Mouse (Mus musculus): Measurements from ENCODE around the gene Vps35l. TPM values are rescaled to one million over a fixed set of nuclear protein-coding genes. Genes with fewer than 3 reads are reported as not detected.

Gene Vps35l
- polyA plus RNA-seq, 1 experiment from 2014 or later: 48.8 TPM

DNA sequence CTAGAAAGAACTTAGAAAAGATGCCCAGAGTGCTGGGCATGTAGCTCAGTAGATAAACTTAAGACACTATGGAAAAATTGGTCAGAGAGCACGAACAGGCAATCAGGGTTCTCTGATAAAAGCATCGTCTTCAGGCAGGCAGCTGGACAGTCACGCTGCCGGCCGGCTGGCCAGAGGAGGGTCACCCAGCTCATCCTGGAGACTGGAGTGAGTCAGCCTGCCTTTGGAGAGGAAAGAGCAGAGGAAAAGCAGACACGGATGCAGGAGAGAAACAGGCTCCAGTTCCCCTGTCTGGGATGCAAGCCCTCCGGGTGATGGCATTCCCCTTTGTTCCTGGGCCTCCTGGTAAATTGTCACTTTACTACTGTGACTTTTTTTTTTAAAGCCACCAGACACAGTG is 57.6 kb downstream of the Vps35l start:
- Histone ChIP-seq H3K4me2 (ENCODE audit: low read depth, low read length) (no peak overlapping the region), H3K4me1 (ENCODE audit: control insufficient read depth, insufficient read depth, low read length) (no peaks in the 10 kb centered on the region), H3K27ac (ENCODE audit: low read length) (no peak overlapping the region), H3K9ac (ENCODE audit: low read length) (no peak overlapping the region), H3K9me3 (replicated peaks; ENCODE audit: control insufficient read depth, low read length) (no peaks in the 10 kb centered on the region), H3K4me3 (ENCODE audit: low read length) (no peak overlapping the region), H3K36me3 (ENCODE audit: control insufficient read depth, insufficient read depth) (peaks cover 16% of the 10 kb centered on the region), H3K27me3 (ENCODE audit: control insufficient read depth, insufficient read depth, low read length) (no peaks in the 10 kb centered on the region)
- 35% methylated on average over 7 of the region's 7 CpGs for WGBS
- no peak for ATAC-seq (replicated peaks; ENCODE audit: extremely low read depth, insufficient read depth, low FRiP score)

DNA sequence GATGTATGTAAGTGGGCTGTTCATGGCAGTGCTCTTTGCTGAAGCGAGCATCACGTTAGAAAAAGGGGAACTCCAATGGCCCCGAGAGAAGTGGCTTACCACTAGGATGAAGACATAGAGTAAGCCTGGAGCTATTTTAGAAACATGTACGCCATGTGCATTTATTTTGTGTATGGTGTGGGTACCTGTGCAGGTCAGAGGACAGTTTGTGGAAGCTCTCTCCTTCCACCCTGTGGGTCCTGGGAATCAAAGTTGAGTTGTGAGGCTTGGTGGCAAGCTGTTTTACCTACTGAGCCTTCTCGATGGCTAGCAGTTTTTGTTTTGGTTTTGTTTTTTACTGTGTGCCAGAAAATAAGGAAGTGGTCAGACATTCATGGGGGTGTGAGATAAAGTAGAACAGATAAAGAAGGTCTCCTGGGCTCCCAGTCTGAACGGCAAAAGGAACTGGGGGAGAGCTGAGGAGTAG is 58.1 kb downstream of the Vps35l start:
- Histone ChIP-seq H3K4me3 (ENCODE audit: low read length) (no peak overlapping the region), H3K27ac (ENCODE audit: low read length) (no peak overlapping the region), H3K27me3 (ENCODE audit: control insufficient read depth, insufficient read depth, low read length) (no peaks in the 10 kb centered on the region), H3K36me3 (ENCODE audit: control insufficient read depth, insufficient read depth) (peaks cover 15% of the 10 kb centered on the region), H3K4me1 (ENCODE audit: control insufficient read depth, insufficient read depth, low read length) (no peaks in the 10 kb centered on the region), H3K4me2 (ENCODE audit: low read depth, low read length) (no peak overlapping the region), H3K9me3 (replicated peaks; ENCODE audit: control insufficient read depth, low read length) (no peaks in the 10 kb centered on the region), H3K9ac (ENCODE audit: low read length) (no peak overlapping the region)
- WGBS: 74% methylated on average over 6 of the region's 6 CpGs
- ATAC-seq (replicated peaks; ENCODE audit: extremely low read depth, insufficient read depth, low FRiP score): no peak

DNA sequence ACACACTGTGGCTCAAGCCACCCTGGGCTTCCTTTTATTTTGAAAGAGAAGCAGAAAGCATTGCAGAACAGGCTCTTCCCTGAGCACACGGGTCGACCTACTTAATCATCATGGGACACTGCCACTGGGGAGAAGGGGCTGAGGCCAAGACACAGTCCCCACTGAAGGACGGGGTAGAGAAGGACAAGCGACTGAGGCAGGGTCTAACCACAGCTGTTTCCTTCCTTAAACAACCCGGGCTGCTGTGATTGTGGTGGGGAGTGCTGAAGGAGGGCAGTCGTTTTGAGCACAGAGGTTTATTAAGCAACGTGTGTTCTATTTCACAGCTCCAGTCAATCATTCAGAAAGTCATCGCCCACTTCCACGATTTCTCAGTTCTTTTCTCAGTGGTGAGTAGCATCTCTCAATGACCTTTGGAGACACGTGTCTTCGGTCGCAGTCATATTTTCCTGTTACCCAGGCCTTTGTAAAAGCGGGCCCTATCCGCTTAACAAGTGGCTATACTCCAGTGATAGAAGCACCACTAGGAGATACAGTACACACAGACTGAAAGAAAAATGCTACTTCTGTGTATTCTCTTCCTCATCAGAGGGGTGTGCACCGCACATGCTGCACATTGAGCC is 60.2 kb downstream of the Vps35l start:
- H3K36me3 ChIP-seq (ENCODE audit: control insufficient read depth, insufficient read depth): peaks cover 17% of the 10 kb centered on the region
- H3K9ac ChIP-seq (ENCODE audit: low read length): no peak overlapping the region
- H3K4me3 ChIP-seq (ENCODE audit: low read length): no peak overlapping the region
- no peaks in the 10 kb centered on the region for H3K27me3 ChIP-seq (ENCODE audit: control insufficient read depth, insufficient read depth, low read length)
- no peaks in the 10 kb centered on the region for H3K4me1 ChIP-seq (ENCODE audit: control insufficient read depth, insufficient read depth, low read length)
- no peak overlapping the region for H3K27ac ChIP-seq (ENCODE audit: low read length)
- 79% methylated on average over 15 of the region's 15 CpGs for WGBS
- no peaks in the 10 kb centered on the region for H3K9me3 ChIP-seq (replicated peaks; ENCODE audit: control insufficient read depth, low read length)
- no peak for ATAC-seq (replicated peaks; ENCODE audit: extremely low read depth, insufficient read depth, low FRiP score)
- no peak overlapping the region for H3K4me2 ChIP-seq (ENCODE audit: low read depth, low read length)

DNA sequence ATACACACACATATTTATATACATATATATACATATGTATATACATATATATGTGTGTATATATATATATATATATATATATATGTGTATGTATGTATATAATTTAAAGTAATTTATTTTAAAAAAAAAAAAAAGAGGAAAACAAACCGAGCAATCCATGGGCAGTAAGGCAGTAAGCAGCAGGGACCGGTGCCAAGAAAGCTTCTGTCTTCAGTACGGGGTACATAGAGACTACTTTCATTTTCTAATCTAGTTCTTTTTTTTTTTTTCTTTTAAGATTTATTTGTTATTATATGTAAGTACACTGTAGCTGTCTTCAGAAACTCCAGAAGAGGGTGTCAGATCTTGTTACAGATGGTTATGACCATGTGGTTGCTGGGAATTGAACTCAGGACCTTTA is 61.8 kb downstream of the Vps35l start:
- Histone ChIP-seq H3K4me1 (ENCODE audit: control insufficient read depth, insufficient read depth, low read length) (peaks cover 2% of the 10 kb centered on the region), H3K4me3 (ENCODE audit: low read length) (no peak overlapping the region), H3K27me3 (ENCODE audit: control insufficient read depth, insufficient read depth, low read length) (no peaks in the 10 kb centered on the region), H3K27ac (ENCODE audit: low read length) (no peak overlapping the region), H3K4me2 (ENCODE audit: low read depth, low read length) (no peak overlapping the region), H3K9me3 (replicated peaks; ENCODE audit: control insufficient read depth, low read length) (no peaks in the 10 kb centered on the region), H3K36me3 (ENCODE audit: control insufficient read depth, insufficient read depth) (peaks cover 15% of the 10 kb centered on the region), H3K9ac (ENCODE audit: low read length) (no peak overlapping the region)
- WGBS: 81% methylated on average over 3 of the region's 3 CpGs
- ATAC-seq (replicated peaks; ENCODE audit: extremely low read depth, insufficient read depth, low FRiP score): no peak

DNA sequence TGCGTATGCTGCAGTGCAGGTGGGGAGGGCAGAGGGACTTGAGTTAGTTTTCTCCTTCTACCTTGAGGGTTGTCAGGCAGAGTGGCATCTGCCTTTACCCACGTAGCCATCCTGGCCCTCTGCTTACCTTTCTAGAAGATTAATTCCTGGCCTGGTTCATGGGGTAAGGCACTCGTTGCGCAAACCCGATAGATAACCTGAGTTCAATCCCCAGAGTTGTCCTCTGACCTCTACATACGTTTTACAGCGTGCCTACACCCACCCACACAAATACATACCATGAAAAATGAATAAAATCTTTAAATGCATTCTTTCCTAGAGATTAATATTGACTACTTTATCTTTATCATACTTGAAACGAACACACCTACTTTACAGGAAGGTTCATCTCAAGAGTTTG is 63.4 kb downstream of the Vps35l start:
- no peaks in the 10 kb centered on the region for H3K27me3 ChIP-seq (ENCODE audit: control insufficient read depth, insufficient read depth, low read length)
- peaks cover 15% of the 10 kb centered on the region for H3K36me3 ChIP-seq (ENCODE audit: control insufficient read depth, insufficient read depth)
- no peaks in the 10 kb centered on the region for H3K9me3 ChIP-seq (replicated peaks; ENCODE audit: control insufficient read depth, low read length)
- WGBS: 91% methylated on average over 8 of the region's 8 CpGs
- H3K4me1 ChIP-seq (ENCODE audit: control insufficient read depth, insufficient read depth, low read length): peaks cover 7% of the 10 kb centered on the region
- no peak overlapping the region for H3K4me2 ChIP-seq (ENCODE audit: low read depth, low read length)
- H3K27ac ChIP-seq (ENCODE audit: low read length): no peak overlapping the region
- ATAC-seq (replicated peaks; ENCODE audit: extremely low read depth, insufficient read depth, low FRiP score): no peak
- H3K4me3 ChIP-seq (ENCODE audit: low read length): no peak overlapping the region
- H3K9ac ChIP-seq (ENCODE audit: low read length): no peak overlapping the region

DNA sequence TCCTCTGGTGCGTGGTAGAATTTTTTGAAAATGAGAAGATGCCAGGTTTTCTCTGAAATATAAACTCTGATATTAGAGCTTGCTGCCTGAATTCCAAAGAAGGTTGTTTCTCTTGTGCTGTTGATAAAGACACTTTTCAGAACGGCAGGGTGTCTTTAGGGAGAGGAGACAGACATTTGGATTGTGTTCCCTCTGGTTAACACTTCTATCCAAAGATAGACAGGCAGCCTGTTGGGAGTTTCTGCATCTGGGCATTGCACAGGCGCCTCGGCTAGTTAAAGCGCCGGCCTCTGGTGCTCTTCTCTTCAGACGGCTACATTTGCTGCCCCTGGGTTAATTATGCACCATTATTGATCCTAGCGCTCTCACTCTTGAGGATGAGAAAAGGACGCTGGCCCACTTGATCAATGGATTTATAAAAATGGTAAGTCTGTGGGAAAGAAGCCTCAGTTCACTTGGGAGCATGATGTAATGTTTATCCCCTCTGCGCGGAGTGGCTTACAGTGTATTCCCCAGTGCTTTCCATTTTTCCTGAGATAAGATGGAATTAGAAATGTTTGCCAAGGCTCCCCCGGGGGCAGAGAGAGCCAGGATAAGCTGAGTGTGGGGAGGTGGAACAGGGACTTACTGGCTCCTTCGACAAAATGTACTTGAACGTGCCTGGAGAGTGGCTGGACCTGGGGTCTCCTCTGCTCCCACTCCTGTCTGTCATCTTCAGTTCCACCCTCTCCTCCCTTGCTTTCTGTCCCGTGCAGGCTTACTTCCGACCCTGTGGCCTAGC is 66.8 kb downstream of the Vps35l start:
- Histone ChIP-seq H3K9ac (ENCODE audit: low read length) (no peak overlapping the region), H3K27ac (ENCODE audit: low read length) (peak overlapping the region; percentile 68), H3K36me3 (ENCODE audit: control insufficient read depth, insufficient read depth) (peaks cover 11% of the 10 kb centered on the region), H3K27me3 (ENCODE audit: control insufficient read depth, insufficient read depth, low read length) (no peaks in the 10 kb centered on the region), H3K4me2 (ENCODE audit: low read depth, low read length) (no peak overlapping the region), H3K4me3 (ENCODE audit: low read length) (no peak overlapping the region), H3K4me1 (ENCODE audit: control insufficient read depth, insufficient read depth, low read length) (peaks cover 7% of the 10 kb centered on the region), H3K9me3 (replicated peaks; ENCODE audit: control insufficient read depth, low read length) (no peaks in the 10 kb centered on the region)
- peak; percentile 49 for ATAC-seq (replicated peaks; ENCODE audit: extremely low read depth, insufficient read depth, low FRiP score)
- 49% methylated on average over 16 of the region's 16 CpGs for WGBS

DNA sequence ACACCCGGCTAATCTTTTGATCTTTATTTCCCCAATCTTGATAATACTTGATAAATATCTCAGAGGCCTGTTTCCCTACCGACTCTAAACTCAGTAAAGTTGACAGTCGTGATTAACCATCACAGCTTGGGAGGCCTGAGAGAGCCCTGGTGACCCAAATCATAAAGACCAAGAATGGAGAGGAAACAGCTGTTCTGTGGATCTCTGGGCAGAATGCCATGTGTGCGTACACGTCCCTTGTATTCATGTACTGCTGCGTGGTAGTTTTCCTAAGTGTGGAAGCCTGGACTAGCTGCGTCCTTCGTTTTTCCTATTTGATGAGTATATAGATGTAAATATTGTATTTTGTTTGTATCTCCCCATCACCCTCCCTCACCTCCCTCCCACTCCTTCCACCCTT is 67.9 kb downstream of the Vps35l start:
- H3K9ac ChIP-seq (ENCODE audit: low read length): no peak overlapping the region
- WGBS: 57% methylated on average over 8 of the region's 8 CpGs
- peaks cover 7% of the 10 kb centered on the region for H3K4me1 ChIP-seq (ENCODE audit: control insufficient read depth, insufficient read depth, low read length)
- no peak for ATAC-seq (replicated peaks; ENCODE audit: extremely low read depth, insufficient read depth, low FRiP score)
- no peaks in the 10 kb centered on the region for H3K27me3 ChIP-seq (ENCODE audit: control insufficient read depth, insufficient read depth, low read length)
- H3K36me3 ChIP-seq (ENCODE audit: control insufficient read depth, insufficient read depth): peaks cover 8% of the 10 kb centered on the region
- peak overlapping the region; percentile 33; the same call in 1 of the 2 replicates for H3K27ac ChIP-seq (ENCODE audit: low read length)
- H3K9me3 ChIP-seq (replicated peaks; ENCODE audit: control insufficient read depth, low read length): no peaks in the 10 kb centered on the region
- no peak overlapping the region for H3K4me3 ChIP-seq (ENCODE audit: low read length)
- H3K4me2 ChIP-seq (ENCODE audit: low read depth, low read length): no peak overlapping the region

DNA sequence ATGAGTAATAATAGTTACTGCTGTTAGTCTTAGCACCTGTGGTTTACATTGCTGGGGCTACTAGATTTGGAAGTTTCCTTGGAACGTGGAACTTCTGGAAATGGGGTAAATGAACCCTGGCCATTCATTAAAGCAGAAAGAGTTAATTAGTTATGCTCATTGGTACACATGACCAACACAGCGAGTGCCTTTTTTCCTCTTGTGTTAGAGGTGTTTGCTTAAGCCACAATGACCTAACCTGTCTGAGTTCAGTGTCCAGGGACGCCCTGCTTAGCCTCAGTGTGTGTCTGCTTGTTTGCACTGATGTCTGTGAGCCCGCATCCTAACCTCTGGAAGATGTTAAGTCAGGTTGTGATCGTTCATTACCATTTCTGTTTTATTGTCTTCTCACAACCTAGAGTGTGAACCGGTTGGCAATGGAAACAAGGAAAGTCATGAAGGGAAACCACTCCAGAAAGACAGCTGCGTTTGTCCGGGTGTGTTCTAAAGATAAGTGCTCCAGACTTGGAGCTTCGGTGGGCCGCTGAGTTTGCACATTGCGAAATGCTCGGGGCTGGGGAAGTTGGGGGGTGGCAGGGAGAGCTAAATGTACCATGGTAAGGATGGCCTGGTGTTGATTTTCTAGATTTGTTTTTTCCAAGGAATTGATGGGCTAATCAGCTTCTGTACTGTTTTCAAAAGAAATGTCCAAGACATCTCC is 71.5 kb downstream of the Vps35l start:
- Histone ChIP-seq H3K27me3 (ENCODE audit: control insufficient read depth, insufficient read depth, low read length) (no peaks in the 10 kb centered on the region), H3K36me3 (ENCODE audit: control insufficient read depth, insufficient read depth) (peaks cover 19% of the 10 kb centered on the region; the same call in 1 of the 2 replicates), H3K4me2 (ENCODE audit: low read depth, low read length) (no peak overlapping the region), H3K9me3 (replicated peaks; ENCODE audit: control insufficient read depth, low read length) (no peaks in the 10 kb centered on the region), H3K4me3 (ENCODE audit: low read length) (no peak overlapping the region), H3K4me1 (ENCODE audit: control insufficient read depth, insufficient read depth, low read length) (peaks cover 7% of the 10 kb centered on the region), H3K9ac (ENCODE audit: low read length) (no peak overlapping the region), H3K27ac (ENCODE audit: low read length) (no peak overlapping the region)
- ATAC-seq (replicated peaks; ENCODE audit: extremely low read depth, insufficient read depth, low FRiP score): no peak
- WGBS: 67% methylated on average over 12 of the region's 12 CpGs

DNA sequence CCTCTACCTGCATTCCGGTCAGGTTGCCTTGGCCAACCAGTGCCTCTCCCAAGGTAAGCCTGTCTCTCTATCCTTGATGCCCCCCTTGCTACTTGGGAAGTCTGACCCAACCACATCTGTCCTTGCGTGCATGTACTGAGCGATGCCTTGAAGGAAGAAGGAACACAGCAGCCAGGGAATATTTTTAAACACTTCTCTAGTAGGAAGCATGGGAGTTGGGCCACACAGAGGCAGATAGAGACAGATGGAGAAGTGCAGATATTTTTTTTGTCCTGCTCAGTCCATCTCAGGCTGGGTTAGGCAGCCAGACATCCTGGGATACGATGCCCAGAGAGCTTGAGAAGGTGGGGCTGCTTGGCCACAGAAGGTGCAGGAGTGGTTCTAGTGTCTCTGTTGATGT is 73.6 kb downstream of the Vps35l start:
- Histone ChIP-seq H3K36me3 (ENCODE audit: control insufficient read depth, insufficient read depth) (peaks cover 26% of the 10 kb centered on the region; the same call in 1 of the 2 replicates), H3K9me3 (replicated peaks; ENCODE audit: control insufficient read depth, low read length) (no peaks in the 10 kb centered on the region), H3K27me3 (ENCODE audit: control insufficient read depth, insufficient read depth, low read length) (no peaks in the 10 kb centered on the region), H3K4me3 (ENCODE audit: low read length) (no peak overlapping the region), H3K4me2 (ENCODE audit: low read depth, low read length) (no peak overlapping the region), H3K27ac (ENCODE audit: low read length) (no peak overlapping the region), H3K4me1 (ENCODE audit: control insufficient read depth, insufficient read depth, low read length) (no peaks in the 10 kb centered on the region), H3K9ac (ENCODE audit: low read length) (no peak overlapping the region)
- 91% methylated on average over 4 of the region's 4 CpGs for WGBS
- no peak for ATAC-seq (replicated peaks; ENCODE audit: extremely low read depth, insufficient read depth, low FRiP score)
